Mouse (Mus musculus) hindbrain, embryonic 12.5 days (tissue): ENCODE results near the gene Magi1. TPM values are rescaled to one million over a fixed set of nuclear protein-coding genes. Genes with fewer than 3 reads are reported as not detected.

Source experiments
- ATAC-seq: fragments of 200-750 bp; cut with Nextera tagmentation; 2 replicates; pipeline ENCODE4 v1.8.0; 2017; ENCODE audit warnings: moderate TSS enrichment; ENCODE audit not compliant: low FRiP score
- H3K27ac ChIP-seq: fragments of 300-500 bp; sonication (generic); 2 replicates; pipeline ENCODE4 v1.5.1; 2016; ENCODE audit warnings: mild to moderate bottlenecking
- H3K27me3 ChIP-seq: fragments of 300-500 bp; sonication (generic); 2 replicates; pipeline ENCODE4 v1.6.1; 2016; ENCODE audit warnings: mild to moderate bottlenecking
- H3K36me3 ChIP-seq: fragments of 300-500 bp; sonication (generic); 2 replicates; pipeline ENCODE4 v1.6.1; 2016; ENCODE audit warnings: mild to moderate bottlenecking
- H3K4me1 ChIP-seq: fragments of 300-500 bp; sonication (generic); 2 replicates; pipeline ENCODE4 v1.6.1; 2016
- H3K4me2 ChIP-seq: fragments of 300-500 bp; sonication (generic); replicated peaks from 2 replicates; pipeline ENCODE4 v1.6.1; 2016; ENCODE audit warnings: mild to moderate bottlenecking
- H3K4me3 ChIP-seq: fragments of 300-500 bp; sonication (generic); 2 replicates; pipeline ENCODE4 v1.5.1; 2016; ENCODE audit warnings: mild to moderate bottlenecking
- H3K9ac ChIP-seq: fragments of 300-500 bp; sonication (generic); 2 replicates; pipeline ENCODE4 v1.6.1; 2016; ENCODE audit warnings: mild to moderate bottlenecking, moderate library complexity
- H3K9me3 ChIP-seq: fragments of 300-500 bp; sonication (generic); replicated peaks from 2 replicates; pipeline ENCODE4 v1.6.1; 2016; ENCODE audit warnings: mild to moderate bottlenecking
- WGBS: fragments of 180-500 bp; shearing (Covaris S2); methylation state at CpG from one replicate; pipeline ENCODE4 v1.1.7; 2016; 5-methylcytosine and 5-hydroxymethylcytosine counted together
- polyA plus RNA-seq: library from polyadenylated mRNA; unstranded; fragments of >200 nt; fragmentation: Nextera tagmentation; extraction: Ambion mirVana; gene quantifications from 2 replicates; pipeline ENCODE4 v1.2.1, GENCODE M21; 2016

Gene Magi1
- polyA plus RNA-seq, 1 experiment from 2014 or later = 35.9 TPM

- Histone ChIP-seq H3K9me3 (no peaks in the 10 kb centered on the region), H3K27ac (no peak overlapping the region), H3K4me1 (0 out of 2 replicates have a peak, but pooled peaks cover 3% of the 10 kb centered on the region), H3K9ac (no peak overlapping the region), H3K27me3 (no peaks in the 10 kb centered on the region), H3K36me3 (peaks cover 4% of the 10 kb centered on the region; the same call in 1 of the 2 replicates), H3K4me2 (no peak overlapping the region), H3K4me3 (no peak overlapping the region)
- 92% methylated on average over 3 of the region's 3 CpGs for WGBS
- no peak for ATAC-seq
Measured at GRCm38 (mm10) chr6:93736071-93736470, 547.6 kb downstream of the Magi1 start.

DNA sequence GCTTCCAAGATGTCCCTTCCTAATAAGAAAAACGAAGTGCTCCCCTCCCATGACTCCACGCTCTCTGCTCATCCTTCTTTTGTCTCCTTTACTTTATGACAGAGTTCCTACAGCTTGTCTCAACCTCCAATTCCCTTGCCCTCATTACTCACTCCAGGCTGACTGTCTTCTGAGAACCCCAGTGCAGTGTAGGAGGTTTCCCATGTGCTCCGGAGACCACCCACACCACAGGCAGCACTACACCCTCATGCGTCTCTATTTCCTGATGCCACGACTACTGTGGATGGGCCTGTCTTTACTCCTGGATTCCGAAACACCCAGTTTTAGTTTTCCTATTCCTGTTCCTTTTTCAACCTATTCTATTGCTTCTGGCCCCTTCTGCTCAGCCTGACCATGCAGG lies 549.9 kb downstream of the Magi1 start:
- H3K9ac ChIP-seq = no peak overlapping the region
- no peak for ATAC-seq

DNA sequence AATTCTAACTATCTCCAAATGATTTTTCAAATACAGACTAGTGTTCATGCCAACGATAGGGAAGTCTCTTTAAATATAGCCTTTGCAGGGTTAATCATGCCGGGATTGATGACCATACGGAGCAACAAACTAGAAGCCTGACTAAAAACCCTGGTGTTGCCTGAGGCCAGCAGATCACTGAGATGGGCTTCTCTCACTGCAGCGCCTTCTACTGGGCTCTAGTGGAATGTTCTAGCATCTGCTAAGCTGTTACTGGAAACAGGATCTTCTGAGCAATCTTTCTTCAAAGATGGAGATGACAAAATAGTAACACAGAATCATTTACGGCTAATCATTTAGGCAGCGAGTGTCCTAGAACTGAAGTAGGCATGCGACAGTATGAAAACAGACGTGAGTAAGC lies 554.0 kb downstream of the Magi1 start:
- H3K9ac ChIP-seq = no peak overlapping the region
- H3K36me3 ChIP-seq = no peaks in the 10 kb centered on the region
- ATAC-seq = no peak
- no peaks in the 10 kb centered on the region for H3K27me3 ChIP-seq
- peaks cover 13% of the 10 kb centered on the region for H3K4me1 ChIP-seq
- no peak overlapping the region for H3K4me3 ChIP-seq
- H3K27ac ChIP-seq = no peak overlapping the region
- 71% methylated on average over 8 of the region's 8 CpGs for WGBS
- no peak overlapping the region for H3K4me2 ChIP-seq
- H3K9me3 ChIP-seq = no peaks in the 10 kb centered on the region

More for the DNA sequence above, 549.9 kb downstream of the Magi1 start:
- WGBS = 85% methylated on average over 6 of the region's 6 CpGs
- Histone ChIP-seq H3K4me1 (peaks cover 1% of the 10 kb centered on the region; the same call in 1 of the 2 replicates), H3K27ac (no peak overlapping the region), H3K9me3 (no peaks in the 10 kb centered on the region), H3K27me3 (no peaks in the 10 kb centered on the region), H3K4me3 (no peak overlapping the region), H3K36me3 (no peaks in the 10 kb centered on the region), H3K4me2 (no peak overlapping the region)

- no peaks in the 10 kb centered on the region for H3K36me3 ChIP-seq
- WGBS = 60% methylated on average over 4 of the region's 4 CpGs
- no peaks in the 10 kb centered on the region for H3K27me3 ChIP-seq
- no peak overlapping the region for H3K27ac ChIP-seq
- no peak overlapping the region for H3K9ac ChIP-seq
- no peaks in the 10 kb centered on the region for H3K9me3 ChIP-seq
- H3K4me1 ChIP-seq = peaks cover 13% of the 10 kb centered on the region
- no peak overlapping the region for H3K4me2 ChIP-seq
- ATAC-seq = no peak
- H3K4me3 ChIP-seq = no peak overlapping the region
Measured at GRCm38 (mm10) chr6:93728791-93729190, 554.9 kb downstream of the Magi1 start.

DNA sequence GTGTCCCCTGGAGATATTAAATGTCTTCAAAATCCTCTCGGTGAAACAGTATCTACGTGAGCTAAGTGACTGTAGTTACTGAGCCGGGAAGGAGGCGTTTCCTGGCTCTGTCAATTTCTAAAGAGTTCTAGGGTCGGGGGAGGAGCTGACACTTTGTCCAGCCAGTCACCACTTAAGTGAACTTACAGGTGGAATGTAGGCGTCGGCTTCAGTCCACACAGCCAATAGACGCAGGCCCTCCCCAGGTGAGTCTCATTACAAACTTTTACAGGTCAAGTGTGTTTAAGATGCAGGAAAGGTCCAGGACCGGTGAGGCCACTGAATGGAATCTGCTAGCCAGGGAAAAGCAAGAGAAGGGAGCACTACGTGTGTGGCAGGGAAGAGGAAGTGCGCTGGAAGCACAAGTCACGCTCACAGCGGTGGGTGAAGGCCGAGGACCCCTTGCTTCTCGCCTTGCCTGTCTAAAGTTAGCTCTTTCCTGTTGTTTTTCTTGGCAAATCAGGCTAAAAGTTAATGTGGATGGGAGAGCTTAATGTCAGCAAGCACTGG lies 556.0 kb downstream of the Magi1 start:
- WGBS = 40% methylated on average over 15 of the region's 15 CpGs

DNA sequence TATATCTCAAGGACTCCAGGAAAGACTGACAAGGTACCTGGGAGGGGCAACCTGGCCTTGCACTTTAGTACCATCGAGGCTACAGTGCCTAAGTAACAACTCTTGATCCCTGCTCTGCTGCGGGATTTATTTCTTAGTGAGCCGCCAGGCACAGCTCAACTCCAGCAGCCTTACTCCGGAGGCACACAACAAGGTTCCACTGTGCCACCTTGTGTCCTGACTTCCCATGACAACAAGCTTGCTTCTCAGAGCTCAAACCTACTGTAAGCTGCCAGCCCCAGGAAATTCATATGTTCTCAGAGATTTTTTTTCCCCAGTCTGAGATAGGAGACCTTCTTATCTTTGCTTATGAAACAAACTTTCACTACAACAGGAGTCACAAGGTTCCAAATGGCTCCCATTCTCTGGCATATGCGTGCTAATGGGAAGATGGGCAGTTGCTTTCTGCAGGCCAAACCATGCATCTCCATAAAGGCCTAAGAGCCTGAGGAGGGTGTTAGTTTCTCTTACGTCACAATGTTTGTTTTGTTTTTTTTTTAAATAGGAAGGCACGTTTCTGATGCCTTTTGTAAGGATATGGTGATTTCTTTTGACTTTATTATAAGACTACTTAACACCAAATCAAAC lies 556.8 kb downstream of the Magi1 start:
- ATAC-seq = no peak
- 61% methylated on average over 7 of the region's 7 CpGs for WGBS

More for the DNA sequence above, 556.0 kb downstream of the Magi1 start:
- Histone ChIP-seq H3K9ac (no peak overlapping the region), H3K9me3 (no peaks in the 10 kb centered on the region), H3K27me3 (no peaks in the 10 kb centered on the region), H3K27ac (no peak overlapping the region), H3K36me3 (no peaks in the 10 kb centered on the region), H3K4me2 (no peak overlapping the region), H3K4me3 (no peak overlapping the region), H3K4me1 (peaks cover 13% of the 10 kb centered on the region)
- no peak for ATAC-seq

DNA sequence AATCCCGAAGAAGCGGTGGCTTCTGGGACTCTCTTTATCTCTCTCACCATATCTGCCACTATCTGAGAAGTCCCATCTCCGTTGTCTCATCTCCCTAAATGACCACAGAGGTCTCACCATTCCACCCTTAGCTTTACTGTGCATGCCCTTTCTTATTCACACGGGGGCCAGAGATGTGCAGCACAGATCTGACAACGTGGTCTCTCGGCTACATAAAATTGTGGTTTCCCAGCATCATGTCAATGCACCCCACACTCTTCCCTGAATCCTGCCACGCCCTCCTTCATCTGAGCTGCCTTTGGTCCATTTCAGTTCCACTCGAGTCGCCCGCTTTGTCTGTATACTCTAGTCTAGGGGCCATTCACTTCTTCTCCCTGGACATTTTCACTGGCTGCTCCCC lies 557.6 kb downstream of the Magi1 start:
- Histone ChIP-seq H3K27ac (no peak overlapping the region), H3K36me3 (no peaks in the 10 kb centered on the region), H3K9ac (no peak overlapping the region), H3K4me3 (no peak overlapping the region), H3K27me3 (no peaks in the 10 kb centered on the region), H3K4me1 (peaks cover 13% of the 10 kb centered on the region), H3K9me3 (no peaks in the 10 kb centered on the region), H3K4me2 (no peak overlapping the region)
- 89% methylated on average over 10 of the region's 10 CpGs for WGBS
- ATAC-seq = no peak

More for the DNA sequence above, 556.8 kb downstream of the Magi1 start:
- Histone ChIP-seq H3K36me3 (no peaks in the 10 kb centered on the region), H3K4me2 (no peak overlapping the region), H3K9me3 (no peaks in the 10 kb centered on the region), H3K4me3 (no peak overlapping the region), H3K27me3 (no peaks in the 10 kb centered on the region), H3K9ac (no peak overlapping the region), H3K27ac (no peak overlapping the region), H3K4me1 (peaks cover 13% of the 10 kb centered on the region)

DNA sequence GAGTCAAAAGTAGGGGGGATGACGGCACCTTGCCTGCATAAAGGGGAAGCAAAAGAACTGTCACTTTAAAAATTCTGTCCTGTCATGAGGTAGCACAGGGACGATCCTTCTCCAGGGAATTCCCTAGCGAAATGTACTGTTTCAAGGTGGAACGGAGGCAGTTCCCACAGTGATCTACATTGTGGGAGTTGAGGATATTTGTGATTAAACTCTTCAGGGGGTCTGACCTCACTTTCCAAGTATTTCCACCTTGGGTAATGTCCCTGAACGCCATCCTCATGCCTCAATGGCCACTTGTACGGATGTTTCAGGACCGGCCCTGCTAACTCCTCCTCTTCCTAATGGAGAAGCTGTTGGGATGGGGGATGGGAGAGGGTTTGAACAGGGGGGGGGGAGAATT lies 559.0 kb downstream of the Magi1 start:
- no peak overlapping the region for H3K9ac ChIP-seq
- no peak overlapping the region for H3K27ac ChIP-seq
- no peak overlapping the region for H3K4me2 ChIP-seq
- H3K9me3 ChIP-seq = no peaks in the 10 kb centered on the region
- no peaks in the 10 kb centered on the region for H3K36me3 ChIP-seq
- H3K27me3 ChIP-seq = no peaks in the 10 kb centered on the region
- 60% methylated on average over 7 of the region's 7 CpGs for WGBS
- no peak overlapping the region for H3K4me3 ChIP-seq
- ATAC-seq = no peak
- peaks cover 13% of the 10 kb centered on the region for H3K4me1 ChIP-seq

GRCm38 (mm10) chr6:93723226-93723625 lies 560.5 kb downstream of the Magi1 start:
- Histone ChIP-seq H3K4me1 (peaks cover 11% of the 10 kb centered on the region), H3K27me3 (no peaks in the 10 kb centered on the region), H3K27ac (no peak overlapping the region), H3K9me3 (no peaks in the 10 kb centered on the region), H3K36me3 (no peaks in the 10 kb centered on the region), H3K4me3 (no peak overlapping the region), H3K4me2 (no peak overlapping the region), H3K9ac (no peak overlapping the region)
- WGBS = 67% methylated on average over 2 of the region's 2 CpGs
- ATAC-seq = no peak

GRCm38 (mm10) chr6:93719532-93719931 lies 564.2 kb downstream of the Magi1 start:
- peaks cover 38% of the 10 kb centered on the region for H3K4me1 ChIP-seq
- H3K4me2 ChIP-seq = no peak overlapping the region
- H3K9ac ChIP-seq = no peak overlapping the region
- no peaks in the 10 kb centered on the region for H3K36me3 ChIP-seq
- 0 out of 2 replicates have a peak, but pooled peaks cover 2% of the 10 kb centered on the region for H3K27me3 ChIP-seq
- no peak overlapping the region for H3K4me3 ChIP-seq
- H3K9me3 ChIP-seq = no peaks in the 10 kb centered on the region
- no peak overlapping the region for H3K27ac ChIP-seq
- ATAC-seq = no peak
- 58% methylated on average over 4 of the region's 4 CpGs for WGBS

DNA sequence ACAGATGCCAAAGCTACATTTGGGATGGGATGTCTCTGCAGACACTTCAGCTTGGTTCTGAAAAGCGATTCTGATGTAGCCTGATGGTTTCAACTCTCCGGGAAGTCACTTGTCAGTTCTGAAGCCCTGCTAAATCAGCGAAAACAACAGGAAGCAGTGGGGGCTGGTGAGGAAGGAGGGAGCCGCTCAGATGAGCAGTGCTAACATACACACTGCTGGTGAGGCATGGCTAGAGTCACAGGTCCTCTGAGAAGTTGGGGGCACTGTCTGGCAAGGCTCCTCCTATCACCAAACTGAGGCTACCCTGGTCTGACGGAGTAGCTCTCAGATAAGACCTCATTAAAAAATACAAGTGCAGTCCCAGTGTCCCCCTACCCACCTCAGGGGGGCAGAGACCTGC lies 565.3 kb downstream of the Magi1 start:
- peaks cover 38% of the 10 kb centered on the region for H3K4me1 ChIP-seq
- H3K4me3 ChIP-seq = no peak overlapping the region
- 17% methylated on average over 5 of the region's 5 CpGs for WGBS
- no peak overlapping the region for H3K9ac ChIP-seq
- 0 out of 2 replicates have a peak, but pooled peaks have one; percentile 56 for ATAC-seq
- H3K36me3 ChIP-seq = no peaks in the 10 kb centered on the region
- H3K9me3 ChIP-seq = no peaks in the 10 kb centered on the region
- 0 out of 2 replicates have a peak, but pooled peaks cover 2% of the 10 kb centered on the region for H3K27me3 ChIP-seq
- no peak overlapping the region for H3K4me2 ChIP-seq
- H3K27ac ChIP-seq = no peak overlapping the region

GRCm38 (mm10) chr6:93717826-93718375 lies 565.8 kb downstream of the Magi1 start:
- Histone ChIP-seq H3K36me3 (no peaks in the 10 kb centered on the region), H3K9ac (no peak overlapping the region), H3K27ac (no peak overlapping the region), H3K9me3 (no peaks in the 10 kb centered on the region), H3K4me2 (peak overlapping the region; percentile 52; the same call in 1 of the 2 replicates), H3K27me3 (0 out of 2 replicates have a peak, but pooled peaks cover 2% of the 10 kb centered on the region), H3K4me3 (no peak overlapping the region), H3K4me1 (peaks cover 38% of the 10 kb centered on the region)
- 36% methylated on average over 7 of the region's 7 CpGs for WGBS
- ATAC-seq = no peak
